Mouse (Mus musculus) heart, embryonic 14.5 days (tissue): ENCODE results near the gene Atf3. TPM values are rescaled to one million over a fixed set of nuclear protein-coding genes. Genes with fewer than 3 reads are reported as not detected.

Experiments
- ATAC-seq: fragments of 200-750 bp; cut with Nextera tagmentation; 2 replicates; pipeline ENCODE4 v1.8.0; 2017; ENCODE audit warnings: low read depth, moderate TSS enrichment; ENCODE audit not compliant: insufficient number of reproducible peaks, insufficient read depth, low FRiP score
- H3K27ac ChIP-seq, 2 experiments: fragments of 200-500 bp in 1 of 2; fragments of 300-500 bp in 1 of 2; sonication (generic) in 1 of 2; replicated peaks in 1 of 2; 2 replicates each; pipeline ENCODE4 v1.5.1; 2012 to 2014; ENCODE audit warnings: low read depth in 2 of 2, low read length in 2 of 2, control low read depth in 1 of 2, mild to moderate bottlenecking in 1 of 2, mixed read lengths in 1 of 2; ENCODE audit not compliant: control insufficient read depth in 1 of 2, insufficient read depth in 1 of 2
- H3K27me3 ChIP-seq: fragments of 300-500 bp; sonication (generic); 2 replicates; pipeline ENCODE4 v1.6.1; 2014; ENCODE audit warnings: mild to moderate bottlenecking, low read length, control low read depth; ENCODE audit not compliant: control insufficient read depth, insufficient read depth
- H3K36me3 ChIP-seq: fragments of 300-500 bp; sonication (generic); 2 replicates; pipeline ENCODE4 v1.6.1; 2014; ENCODE audit warnings: mild to moderate bottlenecking, control low read depth, low read length, mixed read lengths; ENCODE audit not compliant: control insufficient read depth, insufficient read depth
- H3K4me1 ChIP-seq, 2 experiments: fragments of 200-500 bp in 1 of 2; fragments of 300-500 bp in 1 of 2; sonication (generic) in 1 of 2; 2 replicates each; pipeline ENCODE4 v1.6.1; 2012 to 2014; ENCODE audit warnings: low read length in 2 of 2, control low read depth in 1 of 2, mixed read lengths in 1 of 2; ENCODE audit not compliant: control insufficient read depth in 2 of 2, insufficient read depth in 2 of 2
- H3K4me2 ChIP-seq: fragments of 300-500 bp; sonication (generic); 2 replicates; pipeline ENCODE4 v1.6.1; 2014; ENCODE audit warnings: mild to moderate bottlenecking, low read length
- H3K4me3 ChIP-seq, 2 experiments: fragments of 200-500 bp in 1 of 2; fragments of 300-500 bp in 1 of 2; sonication (generic) in 1 of 2; 2 replicates each; pipeline ENCODE4 v1.5.1; 2012 to 2014; ENCODE audit warnings: low read length in 2 of 2, mild to moderate bottlenecking in 2 of 2, control low read depth in 1 of 2, low read depth in 1 of 2, moderate library complexity in 1 of 2; ENCODE audit not compliant: control insufficient read depth in 1 of 2, insufficient read depth in 1 of 2
- H3K9ac ChIP-seq: fragments of 300-500 bp; sonication (generic); 2 replicates; pipeline ENCODE4 v1.6.1; 2014; ENCODE audit warnings: mild to moderate bottlenecking, low read length
- H3K9me3 ChIP-seq: fragments of 300-500 bp; sonication (generic); 2 replicates; pipeline ENCODE4 v1.6.1; 2016; ENCODE audit warnings: low read length, control low read depth; ENCODE audit not compliant: control insufficient read depth
- WGBS: fragments of 180-500 bp; shearing (Covaris S2); extraction: QIAGEN DNeasy Blood & Tissue Kit; methylation state at CpG from one replicate; pipeline ENCODE4 v1.1.7; 2014; 5-methylcytosine and 5-hydroxymethylcytosine counted together
- polyA plus RNA-seq: library from polyadenylated mRNA; unstranded; fragments of >200 nt; fragmentation: Nextera tagmentation; extraction: Ambion mirVana; gene quantifications from 2 replicates; pipeline ENCODE4 v1.2.1, GENCODE M21; 2014

The Atf3 gene
- polyA plus RNA-seq, 1 experiment from 2014 or later: 15.6 TPM

DNA sequence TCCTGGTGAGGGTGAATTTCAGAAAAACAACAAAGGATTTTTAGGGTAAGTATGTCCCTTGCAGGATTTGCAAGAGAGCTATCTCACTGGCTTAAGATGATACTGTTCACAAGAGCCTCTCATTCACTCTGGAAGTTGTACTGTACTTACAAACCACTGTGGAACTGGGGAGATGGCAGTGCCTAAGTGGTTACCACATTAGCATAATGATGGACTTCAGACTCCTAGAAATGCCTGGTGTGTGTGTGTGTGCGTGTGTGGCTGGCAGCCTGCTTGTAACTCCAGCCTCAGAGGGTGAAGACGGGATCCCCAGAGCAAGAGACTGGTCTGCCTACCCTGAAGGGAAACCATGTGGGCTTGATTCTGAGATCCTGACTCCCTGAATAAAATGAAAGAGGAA is 14.3 kb downstream of the Atf3 start:
- no peaks in the 10 kb centered on the region for H3K36me3 ChIP-seq
- no peak overlapping the region for H3K4me2 ChIP-seq
- H3K9me3 ChIP-seq: no peaks in the 10 kb centered on the region
- no peaks in the 10 kb centered on the region for H3K27me3 ChIP-seq
- no peak for ATAC-seq
- no peak overlapping the region for H3K27ac ChIP-seq
- H3K4me3 ChIP-seq: no peak overlapping the region
- no peaks in the 10 kb centered on the region for H3K4me1 ChIP-seq
- no peak overlapping the region for H3K9ac ChIP-seq
- WGBS: 70% methylated on average over 2 of the region's 2 CpGs

DNA sequence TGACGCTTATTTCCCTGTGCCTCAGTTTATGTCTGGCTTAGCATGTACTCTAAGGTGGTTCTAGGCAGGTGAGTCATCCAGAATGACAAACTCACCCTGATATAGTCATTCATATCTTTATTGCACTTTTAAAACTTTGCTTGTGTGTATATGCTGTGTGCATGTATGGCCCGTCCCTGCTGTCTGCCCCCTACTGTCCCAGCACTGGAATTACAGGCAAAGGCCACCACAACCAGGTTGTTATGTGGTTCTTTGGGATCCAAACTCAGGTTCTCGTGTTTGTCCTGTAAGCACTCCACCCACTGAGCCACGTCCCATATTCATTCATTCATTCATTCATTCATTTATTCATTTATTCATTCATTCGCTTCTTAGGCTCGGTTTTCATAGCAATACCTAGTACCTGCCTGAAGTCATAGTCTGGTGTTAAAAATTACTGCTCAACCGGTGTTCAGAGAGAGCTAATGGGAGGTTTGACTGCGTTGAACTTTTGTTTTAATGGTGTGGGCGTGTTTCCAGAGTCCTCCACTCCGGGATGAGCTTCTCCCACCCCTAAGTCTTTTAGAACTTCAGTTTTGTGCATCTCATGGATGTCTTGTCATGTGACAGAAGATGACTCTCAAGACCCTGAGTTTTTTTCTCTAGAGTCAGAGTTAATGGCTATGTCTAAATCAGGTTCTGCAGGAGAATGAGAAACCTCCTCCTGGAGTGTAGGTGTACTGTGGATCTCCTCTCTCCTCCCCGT is 15.5 kb downstream of the Atf3 start:
- no peak overlapping the region for H3K9ac ChIP-seq
- H3K4me3 ChIP-seq: no peak overlapping the region
- no peak overlapping the region for H3K27ac ChIP-seq
- WGBS: 78% methylated on average over 11 of the region's 11 CpGs
- no peak overlapping the region for H3K4me2 ChIP-seq
- H3K36me3 ChIP-seq: no peaks in the 10 kb centered on the region
- no peaks in the 10 kb centered on the region for H3K27me3 ChIP-seq
- no peaks in the 10 kb centered on the region for H3K4me1 ChIP-seq
- ATAC-seq: no peak
- no peaks in the 10 kb centered on the region for H3K9me3 ChIP-seq

DNA sequence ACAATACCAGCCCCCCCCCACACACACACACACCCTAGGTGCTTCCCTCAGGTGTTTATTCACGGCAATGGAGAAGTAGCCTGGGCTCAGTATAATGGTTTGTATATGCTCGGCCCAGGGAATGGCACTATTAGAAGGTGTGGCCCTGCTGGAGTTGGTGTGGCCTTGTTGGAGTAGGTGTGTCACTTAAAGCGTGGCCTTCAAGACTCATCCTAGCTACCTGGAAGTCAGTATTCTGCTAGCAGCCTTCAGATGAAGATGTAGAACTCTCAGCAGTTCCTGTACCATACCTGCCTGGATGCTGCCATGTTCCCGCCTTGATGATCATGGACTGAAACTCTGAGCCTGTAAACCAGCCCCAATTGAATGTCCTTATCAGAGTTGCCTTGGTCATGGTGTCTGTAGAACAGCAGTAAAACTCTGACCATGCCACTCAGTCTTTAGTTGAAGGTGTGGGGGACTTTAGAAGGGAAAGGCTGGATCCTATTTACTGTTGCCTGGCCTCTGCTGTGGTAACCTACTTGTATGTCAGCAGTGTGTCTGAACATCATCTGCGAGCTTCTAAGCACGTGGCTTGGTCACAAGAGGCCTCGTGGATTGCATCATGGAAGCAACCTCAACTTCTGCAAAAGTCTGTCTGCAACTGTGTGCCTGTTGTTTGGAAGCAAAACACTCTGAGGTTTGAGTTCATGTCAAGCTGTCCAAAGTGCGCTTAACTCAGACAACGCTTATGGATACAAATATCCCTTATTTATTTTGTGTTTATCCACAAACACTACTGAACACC is 16.8 kb downstream of the Atf3 start:
- H3K4me2 ChIP-seq: no peak overlapping the region
- no peak overlapping the region for H3K27ac ChIP-seq
- no peaks in the 10 kb centered on the region for H3K4me1 ChIP-seq
- no peaks in the 10 kb centered on the region for H3K36me3 ChIP-seq
- 82% methylated on average over 9 of the region's 9 CpGs for WGBS
- no peaks in the 10 kb centered on the region for H3K27me3 ChIP-seq
- H3K9ac ChIP-seq: no peak overlapping the region
- ATAC-seq: no peak
- H3K9me3 ChIP-seq: no peaks in the 10 kb centered on the region
- H3K4me3 ChIP-seq: no peak overlapping the region

DNA sequence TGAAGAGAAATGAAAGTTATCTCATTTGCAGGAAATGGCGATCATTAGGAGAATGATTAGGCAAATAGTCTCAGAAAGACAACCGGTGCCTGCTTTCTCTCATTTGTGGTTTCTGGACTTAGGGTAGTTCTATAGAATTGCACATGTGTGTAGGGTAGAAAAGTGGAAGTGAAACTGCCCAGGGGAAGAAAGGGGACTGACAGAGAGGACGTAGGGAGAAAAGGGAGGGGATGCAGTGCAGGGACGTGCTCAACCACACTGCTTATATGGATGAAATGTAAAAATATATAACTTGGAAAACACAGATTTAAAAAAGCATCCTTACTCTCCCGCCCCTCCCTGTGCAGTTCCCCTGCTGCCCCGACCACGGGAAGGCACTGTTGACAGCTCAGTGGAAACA is 19.9 kb downstream of the Atf3 start:
- Histone ChIP-seq H3K4me1 (no peaks in the 10 kb centered on the region), H3K27me3 (no peaks in the 10 kb centered on the region), H3K9me3 (no peaks in the 10 kb centered on the region), H3K4me2 (no peak overlapping the region), H3K27ac (no peak overlapping the region), H3K9ac (no peak overlapping the region), H3K36me3 (no peaks in the 10 kb centered on the region), H3K4me3 (no peak overlapping the region)
- ATAC-seq: no peak
- whole genome bisulfite sequencing: 49% methylated on average over 7 of the region's 7 CpGs

- H3K9ac ChIP-seq: no peak overlapping the region
- no peak overlapping the region for H3K4me2 ChIP-seq
- H3K36me3 ChIP-seq: no peaks in the 10 kb centered on the region
- WGBS: 85% methylated on average over 6 of the region's 6 CpGs
- no peaks in the 10 kb centered on the region for H3K27me3 ChIP-seq
- no peak for ATAC-seq
- H3K9me3 ChIP-seq: no peaks in the 10 kb centered on the region
- H3K4me3 ChIP-seq: no peak overlapping the region
- H3K4me1 ChIP-seq: no peaks in the 10 kb centered on the region
- no peak overlapping the region for H3K27ac ChIP-seq
Observed at GRCm38 (mm10) chr1:191196016-191196415, 21.8 kb downstream of the Atf3 start.

DNA sequence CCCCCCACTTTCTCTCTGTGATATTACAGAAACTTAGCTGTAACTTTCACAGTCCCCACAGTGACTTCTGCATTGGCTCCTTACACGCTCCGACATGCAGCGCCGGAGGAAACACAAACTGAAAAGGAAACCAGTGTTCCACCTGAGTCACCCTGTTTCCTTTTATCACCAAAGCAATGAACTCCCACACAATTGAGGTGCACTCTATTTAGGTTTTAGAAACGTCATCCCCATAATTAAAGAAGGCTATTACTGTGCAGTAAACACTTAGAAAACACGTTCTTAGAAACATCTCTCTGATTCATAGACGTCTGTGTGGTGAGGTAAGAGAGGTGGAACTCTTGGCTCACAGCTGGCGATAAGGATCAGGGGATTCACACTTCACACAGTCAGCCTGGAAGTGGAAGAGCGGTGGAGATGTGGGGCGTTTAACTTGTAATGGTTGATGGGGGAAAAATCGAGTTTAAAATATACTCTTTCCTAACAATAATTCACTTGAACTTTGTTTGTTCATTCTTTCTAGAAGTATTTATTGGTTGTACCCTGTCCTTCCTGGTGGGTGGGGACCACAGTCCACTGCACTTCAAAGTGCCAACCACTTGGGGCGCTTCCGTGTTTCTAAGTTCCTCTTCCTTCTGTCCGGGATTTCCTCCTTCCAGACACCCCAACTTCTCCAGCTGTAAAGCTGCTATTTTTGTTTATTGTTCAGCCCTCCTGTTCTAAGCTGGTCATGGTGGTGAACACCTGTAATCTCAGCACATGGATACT is 24.0 kb downstream of the Atf3 start:
- no peaks in the 10 kb centered on the region for H3K36me3 ChIP-seq

DNA sequence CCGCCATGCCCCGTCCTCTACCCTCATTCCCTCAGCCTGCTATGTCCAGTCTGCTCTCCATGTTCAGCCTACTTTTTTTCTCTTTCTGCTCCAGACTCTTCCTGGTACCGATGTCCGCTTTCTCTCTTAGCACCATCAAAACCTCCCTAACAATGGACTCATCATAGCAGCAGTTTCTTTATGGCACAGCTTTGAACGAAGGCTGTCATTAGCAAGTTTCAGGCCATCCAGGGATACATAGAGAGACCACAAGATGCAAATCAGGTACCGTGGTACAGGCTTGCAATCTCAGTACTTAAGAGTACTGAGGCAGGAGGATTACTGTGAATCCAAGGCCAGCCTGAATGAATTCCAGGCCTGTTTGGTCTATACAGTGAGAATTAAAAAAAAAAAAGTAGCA is 25.1 kb downstream of the Atf3 start:
- whole genome bisulfite sequencing: 83% methylated on average over 6 of the region's 6 CpGs
- Histone ChIP-seq H3K9me3 (no peaks in the 10 kb centered on the region), H3K27me3 (no peaks in the 10 kb centered on the region; the same call in 1 of the 2 replicates), H3K27ac (no peak overlapping the region), H3K4me3 (no peak overlapping the region), H3K36me3 (no peaks in the 10 kb centered on the region), H3K9ac (no peak overlapping the region), H3K4me1 (no peaks in the 10 kb centered on the region), H3K4me2 (no peak overlapping the region)
- ATAC-seq: no peak

More for the DNA sequence above, 24.0 kb downstream of the Atf3 start:
- WGBS: 37% methylated on average over 14 of the region's 14 CpGs
- Histone ChIP-seq H3K4me2 (no peak overlapping the region), H3K9ac (no peak overlapping the region), H3K27me3 (no peaks in the 10 kb centered on the region; the same call in 1 of the 2 replicates), H3K27ac (no peak overlapping the region), H3K9me3 (no peaks in the 10 kb centered on the region), H3K4me1 (no peaks in the 10 kb centered on the region), H3K4me3 (no peak overlapping the region)
- no peak for ATAC-seq
